13 mouse cellular contexts compared by ENCODE assay signal in the genomic region with DNA sequence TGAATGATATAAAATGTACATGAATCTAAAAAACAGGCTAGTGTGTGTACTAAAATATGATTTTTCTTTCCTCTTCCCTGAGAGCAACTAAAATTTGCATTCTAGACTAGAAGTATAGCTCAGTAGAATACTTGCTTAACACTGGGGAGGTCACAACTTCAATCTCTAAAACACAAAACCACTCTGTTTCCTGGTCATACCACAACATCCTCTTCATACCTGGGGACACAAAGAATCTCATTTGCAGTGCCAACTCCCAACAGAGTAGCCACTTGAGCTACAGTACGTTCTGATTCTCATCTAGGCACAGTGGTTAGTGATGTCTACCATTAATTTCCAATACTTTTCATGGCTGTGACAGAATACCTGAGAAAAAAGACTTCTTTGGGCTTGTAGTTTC.
"Had no signal": no experiment of that assay in that cellular context is flagged by ENCODE, and none has a peak within 500 bp of the region (broad histone marks: within the 10 kb centered on the region; RNA-seq: fewer than 3 reads in every experiment).

No protein-coding gene starts in this region.

- H3K4me2 ChIP-seq: liver, embryonic 12.5 days; lung, embryonic 14.5 days; midbrain, embryonic 13.5 days; neural tube, embryonic 15.5 days had no signal

- H3K9ac ChIP-seq: liver, embryonic 12.5 days; lung, embryonic 14.5 days; midbrain, embryonic 13.5 days; neural tube, embryonic 15.5 days had no signal

- H3K27me3 ChIP-seq: liver, embryonic 12.5 days; midbrain, embryonic 13.5 days; neural tube, embryonic 15.5 days had no signal

- H3K4me3 ChIP-seq: left cerebral cortex, adult 2 months; limb, embryonic 10.5 days; liver, embryonic 12.5 days; midbrain, embryonic 13.5 days; neural tube, embryonic 15.5 days had no signal

- H3K9me3 ChIP-seq: limb, embryonic 10.5 days; liver, embryonic 12.5 days; midbrain, embryonic 13.5 days; neural tube, embryonic 15.5 days had no signal

- H3K4me1 ChIP-seq: limb, embryonic 10.5 days had no signal

- ATAC-seq: liver, embryonic 12.5 days; midbrain, embryonic 13.5 days had no signal

- H3K27ac ChIP-seq: left cerebral cortex, adult 2 months; limb, embryonic 10.5 days; liver, embryonic 12.5 days; midbrain, embryonic 13.5 days; neural tube, embryonic 15.5 days had no signal

- DNase-seq: kidney, adult 18-20 months; kidney, postnatal 10 days; kidney, postnatal 4 days; lung, postnatal 10 days; lung, postnatal 4 days; right cerebral cortex, adult 18-20 months; thymus, postnatal 14 days had no signal
